Mouse (Mus musculus) small intestine, adult 2 months (tissue): ENCODE measurements around the gene F11r.

ENCODE experiments used
- CTCF ChIP-seq: fragments of 200-500 bp; IDR thresholded peaks from 2 replicates; pipeline ENCODE4 v1.5.1; 2012; ENCODE audit warnings: low read depth, mild to moderate bottlenecking, control low read depth, inconsistent platforms, low read length, moderate library complexity, mixed read lengths; ENCODE audit not compliant: insufficient replicate concordance, insufficient read length; ENCODE audit errors: extremely low read depth
- POLR2A ChIP-seq: fragments of 200-500 bp; IDR thresholded peaks from 2 replicates; pipeline ENCODE4 v1.6.1; 2012; ENCODE audit warnings: low read depth, mild to moderate bottlenecking, control low read depth, inconsistent platforms, low read length, moderate library complexity

- TF ChIP-seq POLR2A (no peak), CTCF (no peak)
Observed at GRCm38 (mm10) chr1:171460551-171461503, 23.5 kb downstream of the F11r start.
